Mouse (Mus musculus): Measurements from ENCODE around the gene Cdrt4. TPM values are rescaled to one million over a fixed set of nuclear protein-coding genes. Genes with fewer than 3 reads are reported as not detected.

Cdrt4 gene
- total and polyA plus RNA-seq, 3 experiments: not detected

DNA sequence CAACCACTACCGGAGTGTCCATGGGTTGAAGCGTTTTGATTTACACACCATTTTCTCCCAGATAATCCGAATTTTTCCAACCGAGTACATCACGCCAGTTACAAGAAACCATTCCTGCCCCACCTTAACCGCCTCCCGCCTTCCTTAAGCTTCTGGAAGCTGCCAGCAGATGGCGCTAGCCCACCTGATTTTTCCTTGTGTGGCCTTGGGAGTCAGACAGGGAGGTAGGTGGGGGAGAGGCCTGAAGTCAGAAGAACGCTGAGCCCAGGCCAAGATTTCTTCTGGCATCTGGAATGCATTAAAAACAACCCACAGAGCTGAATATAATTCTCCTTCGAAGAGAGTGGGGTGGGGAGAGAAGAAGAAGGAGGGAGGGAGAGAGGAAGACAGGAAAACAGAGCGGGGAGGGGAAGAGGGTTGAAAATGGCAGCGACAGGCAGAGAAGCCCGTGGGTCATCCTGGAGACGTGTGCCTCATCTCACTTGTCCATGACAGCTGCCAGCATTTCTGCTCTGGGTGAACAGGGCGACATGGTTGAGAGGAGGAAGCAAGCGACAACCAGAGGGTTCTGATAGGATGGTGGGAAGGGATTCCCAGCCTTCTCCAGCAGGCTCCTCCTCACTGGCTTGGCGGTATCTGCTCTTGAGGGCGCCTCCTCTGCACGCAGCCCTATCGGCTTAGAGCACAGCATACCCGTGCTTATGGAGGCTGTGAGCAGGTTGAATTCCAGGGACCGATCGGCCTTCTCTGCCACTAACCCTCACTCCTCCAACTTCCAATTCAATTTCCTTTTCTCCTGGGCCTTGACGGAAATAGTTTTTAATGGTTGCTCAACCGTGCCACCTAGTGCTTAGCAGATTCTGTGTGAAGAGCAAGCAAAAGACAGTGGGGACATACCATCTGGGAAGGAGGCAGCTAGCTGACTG is 29.7 kb upstream of the Cdrt4 start:
- in situ Hi-C loops (cut with MboI; ENCODE audit: low pct_ligation_motif_present, low pct_unique_long_range_greater_than_20kb, low sequenced_read_pairs) (no loop called here), dilution Hi-C loops (cut with MboI; ENCODE audit: extremely low pct_ligation_motif_present, extremely low pct_unique_long_range_greater_than_20kb, low sequenced_read_pairs) (no loop called here)
- Histone ChIP-seq H3K4me3 (replicated peaks in 1 of 3; ENCODE audit: low read depth in 2 of 3, low read length in 2 of 3, poor library complexity in 1 of 3) (no peak overlapping the region), H3K9ac (ENCODE audit: insufficient read depth, low read depth) (no peak overlapping the region), H3K36me3 (replicated peaks in 1 of 2; ENCODE audit: control insufficient read depth in 1 of 2, insufficient read depth in 1 of 2, low read length in 1 of 2) (no peaks in the 10 kb centered on the region), H3K79me2 (replicated peaks; ENCODE audit: control insufficient read depth, extremely low read depth, insufficient read depth, poor library complexity, severe bottlenecking) (no peaks in the 10 kb centered on the region), H3K27ac (ENCODE audit: insufficient read depth, low read depth) (no peak overlapping the region), H3K27me3 (replicated peaks) (no peaks in the 10 kb centered on the region), H3K9me3 (replicated peaks; ENCODE audit: low read length) (peaks cover 3% of the 10 kb centered on the region), H3K4me2 (ENCODE audit: insufficient read depth, low read depth, poor library complexity, severe bottlenecking) (no peak overlapping the region), H3K4me1 (ENCODE audit: control insufficient read depth in 1 of 2, insufficient read depth in 2 of 2) (peaks cover 0 to 6% of the 10 kb centered on the region in 2 experiments; a peak in 1 of 4 replicates)
- TF ChIP-seq NELFE (IDR thresholded peaks at IDR 0.05; ENCODE audit: low read depth, low read length): peak; percentile 29; the same call in 1 of the 2 replicates
- peak; percentile 98 for TF ChIP-seq SMC3 (IDR thresholded peaks at IDR 0.05; ENCODE audit: low read depth, low read length)
- peak; percentile 84 to 98 for TF ChIP-seq CTCF (conservative IDR thresholded peaks at IDR 0.05 in 1 of 2, IDR thresholded peaks at IDR 0.05 in 1 of 2; ENCODE audit: low read depth in 2 of 2, low read length in 2 of 2)
- 0 out of 2 replicates have a peak, but pooled peaks have one; percentile 26 for TF ChIP-seq MXI1 (IDR thresholded peaks at IDR 0.05; ENCODE audit: low read depth, low read length)
- peak; percentile 67; the same call in 1 of the 2 replicates for TF ChIP-seq MAZ (IDR thresholded peaks at IDR 0.05; ENCODE audit: low read depth, low read length)
- no peak for TF ChIP-seq JUN (IDR thresholded peaks at IDR 0.05; ENCODE audit: insufficient read depth, low read depth, low read length)
- no peak for TF ChIP-seq ZMIZ1 (IDR thresholded peaks at IDR 0.05; ENCODE audit: low read depth, low read length)
- no peak for TF ChIP-seq JUND (conservative IDR thresholded peaks at IDR 0.05; ENCODE audit: low read depth, low read length)
- peak; percentile 38; the same call in 1 of the 2 replicates for TF ChIP-seq IRF4 (IDR thresholded peaks at IDR 0.05; ENCODE audit: low read depth, low read length)
- 0 out of 2 replicates have a peak, but pooled peaks have one; percentile 7 for TF ChIP-seq BHLHE40 (IDR thresholded peaks at IDR 0.05; ENCODE audit: low read depth, low read length)
- 0 out of 2 replicates have a peak, but pooled peaks have one; percentile 32 for TF ChIP-seq SIN3A (IDR thresholded peaks at IDR 0.05; ENCODE audit: low read length)
- TF ChIP-seq ZC3H11A (IDR thresholded peaks at IDR 0.05; ENCODE audit: low read depth, low read length): peak; percentile 91
- peak; percentile 93 for TF ChIP-seq RAD21 (IDR thresholded peaks at IDR 0.05; ENCODE audit: low read depth, low read length)
- peak; percentile 82 for DNase-seq (ENCODE audit: extremely low read depth)

DNA sequence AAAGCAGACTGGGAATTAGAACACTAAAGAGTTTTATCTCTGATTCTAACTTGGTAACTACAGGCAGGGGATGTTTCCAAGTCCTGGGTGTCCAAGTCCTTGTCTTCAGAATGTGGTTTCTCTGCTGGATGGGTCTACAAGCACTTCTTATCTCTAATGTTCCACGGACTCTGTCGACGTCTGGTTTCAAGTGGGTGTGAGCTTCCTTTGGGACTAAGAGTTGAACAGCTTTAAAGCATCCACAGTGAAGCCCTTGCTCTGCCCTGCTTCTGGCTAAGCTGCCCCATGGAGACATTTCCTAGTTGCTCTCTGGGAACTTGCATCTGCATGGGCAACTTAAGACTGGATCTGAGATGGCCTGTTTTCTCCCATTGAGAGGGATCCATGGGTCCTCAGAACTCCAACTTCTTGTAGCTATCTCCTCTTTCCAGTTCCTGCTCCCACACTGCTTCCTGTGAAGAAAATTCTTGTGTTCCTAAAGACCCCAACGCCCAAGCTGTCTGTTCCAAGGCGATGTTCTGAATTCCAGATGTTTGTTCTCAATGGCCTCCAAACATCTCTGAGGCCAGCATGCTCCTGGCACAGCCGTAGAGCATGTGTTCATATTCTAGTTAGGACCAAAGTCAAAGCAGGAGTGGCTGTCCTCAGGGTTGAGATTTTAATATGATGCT is 26.8 kb upstream of the Cdrt4 start:
- no peaks in the 10 kb centered on the region for H3K36me3 ChIP-seq (replicated peaks in 1 of 2; ENCODE audit: control insufficient read depth in 1 of 2, insufficient read depth in 1 of 2, low read length in 1 of 2)
- H3K27me3 ChIP-seq (replicated peaks): no peaks in the 10 kb centered on the region
- H3K4me1 ChIP-seq (ENCODE audit: control insufficient read depth in 1 of 2, insufficient read depth in 2 of 2): peaks cover 0 to 7% of the 10 kb centered on the region in 2 experiments; a peak in 2 of 4 replicates
- no peak overlapping the region for H3K27ac ChIP-seq (ENCODE audit: insufficient read depth, low read depth)
- peaks cover 4% of the 10 kb centered on the region for H3K9me3 ChIP-seq (replicated peaks; ENCODE audit: low read length)
- no peak overlapping the region for H3K9ac ChIP-seq (ENCODE audit: insufficient read depth, low read depth)
- no peaks in the 10 kb centered on the region for H3K79me2 ChIP-seq (replicated peaks; ENCODE audit: control insufficient read depth, extremely low read depth, insufficient read depth, poor library complexity, severe bottlenecking)
- no peak for DNase-seq (ENCODE audit: extremely low read depth)
- in situ Hi-C loops (cut with MboI; ENCODE audit: low pct_ligation_motif_present, low pct_unique_long_range_greater_than_20kb, low sequenced_read_pairs) (no loop called here), dilution Hi-C loops (cut with MboI; ENCODE audit: extremely low pct_ligation_motif_present, extremely low pct_unique_long_range_greater_than_20kb, low sequenced_read_pairs) (no loop called here)
- H3K4me2 ChIP-seq (ENCODE audit: insufficient read depth, low read depth, poor library complexity, severe bottlenecking): 0 out of 2 replicates have a peak overlapping the region, but pooled peaks have one; percentile 18
- no peak for TF ChIP-seq IRF4 (IDR thresholded peaks at IDR 0.05; ENCODE audit: low read depth, low read length)
- no peak for TF ChIP-seq ETS1 (conservative IDR thresholded peaks at IDR 0.05; ENCODE audit: low read depth, low read length)
- no peak for TF ChIP-seq ELF1 (IDR thresholded peaks at IDR 0.05; ENCODE audit: low read depth, low read length)
- TF ChIP-seq NELFE (IDR thresholded peaks at IDR 0.05; ENCODE audit: low read depth, low read length): no peak
- no peak for TF ChIP-seq KAT2A (IDR thresholded peaks at IDR 0.05; ENCODE audit: insufficient replicate concordance, low read length)
- TF ChIP-seq POLR2A (IDR thresholded peaks at IDR 0.05; ENCODE audit: low read depth, low read length): no peak
- no peak for TF ChIP-seq TBP (conservative IDR thresholded peaks at IDR 0.05; ENCODE audit: low read depth, low read length)
- TF ChIP-seq JUN (IDR thresholded peaks at IDR 0.05; ENCODE audit: insufficient read depth, low read depth, low read length): no peak
- TF ChIP-seq BHLHE40 (IDR thresholded peaks at IDR 0.05; ENCODE audit: low read depth, low read length): no peak
- TF ChIP-seq RCOR1 (conservative IDR thresholded peaks at IDR 0.05; ENCODE audit: low read depth, low read length): no peak
- no peak for TF ChIP-seq RAD21 (IDR thresholded peaks at IDR 0.05; ENCODE audit: low read depth, low read length)
- no peak for TF ChIP-seq CHD2 (IDR thresholded peaks at IDR 0.05; ENCODE audit: low read length)
- TF ChIP-seq MEF2A (IDR thresholded peaks at IDR 0.05; ENCODE audit: borderline replicate concordance, low read depth, low read length): no peak
- no peak for TF ChIP-seq ZC3H11A (IDR thresholded peaks at IDR 0.05; ENCODE audit: low read depth, low read length)
- TF ChIP-seq ZKSCAN1 (IDR thresholded peaks at IDR 0.05; ENCODE audit: borderline replicate concordance, low read depth, low read length): no peak
- no peak for TF ChIP-seq ZMIZ1 (IDR thresholded peaks at IDR 0.05; ENCODE audit: low read depth, low read length)
- TF ChIP-seq UBTF (IDR thresholded peaks at IDR 0.05; ENCODE audit: low read depth, low read length): no peak
- no peak for TF ChIP-seq MYC (IDR thresholded peaks at IDR 0.05; ENCODE audit: low read depth, low read length)
- no peak for TF ChIP-seq NRF1 (IDR thresholded peaks at IDR 0.05; ENCODE audit: low read depth, low read length)
- no peak overlapping the region for H3K4me3 ChIP-seq (replicated peaks in 1 of 3; ENCODE audit: low read depth in 2 of 3, low read length in 2 of 3, poor library complexity in 1 of 3)

Measured in CH12.LX (cell line).